Mouse (Mus musculus): ENCODE measurements around the gene Tor4a.
A peak's percentile ranks its signal among the peaks of the same experiment; 100 is the strongest.

Tor4a gene

DNA sequence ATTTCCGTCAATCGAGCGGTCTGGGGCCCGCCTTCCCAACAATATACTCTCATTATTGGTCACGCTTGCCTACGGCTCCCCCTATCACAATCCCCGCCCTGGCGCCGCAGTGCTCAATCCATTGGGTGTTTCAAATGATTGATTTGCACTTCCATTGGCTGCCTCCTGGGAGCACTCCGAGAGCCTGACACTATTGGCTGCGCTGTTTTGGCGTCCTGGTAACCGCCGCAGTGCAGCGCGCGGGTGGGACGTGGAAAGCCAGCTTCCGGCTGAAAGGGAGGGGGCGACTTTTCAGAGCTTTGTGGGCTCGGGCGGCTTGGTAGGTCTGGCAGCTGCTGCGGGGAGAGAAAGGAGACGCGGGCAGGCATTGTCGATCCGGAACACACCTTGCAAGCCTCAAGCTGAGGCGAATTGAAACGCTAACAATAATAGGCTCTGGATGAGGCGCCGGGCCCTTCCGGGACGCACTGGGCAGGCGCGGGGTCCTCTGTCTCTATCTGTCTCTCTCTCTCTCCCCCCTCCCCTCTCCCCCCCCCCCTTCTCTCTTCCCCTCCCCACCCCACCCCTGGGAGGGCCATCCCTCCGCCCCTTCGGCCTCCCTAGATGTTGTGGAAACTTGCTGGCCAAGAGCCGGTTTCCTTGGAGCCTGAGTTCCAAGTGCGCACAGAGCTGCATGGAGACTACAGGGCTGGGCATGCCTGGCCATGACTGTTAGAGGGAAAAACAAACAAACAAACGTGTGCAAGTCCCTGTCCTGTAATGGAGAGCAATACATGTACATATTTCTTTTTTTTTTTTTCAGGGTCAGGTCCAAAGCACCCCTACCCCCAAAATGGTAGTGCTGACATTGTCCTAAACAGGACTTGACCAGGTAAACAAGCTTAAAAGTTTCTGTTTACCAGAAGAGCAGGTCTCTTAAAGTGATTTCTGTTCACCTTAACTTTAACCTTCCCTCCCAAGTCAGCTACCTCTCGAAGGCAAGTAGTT lies 28.4 kb upstream of the Tor4a start:
- peak; percentile 95 to 99 for DNase-seq (ENCODE audit: low spot score in 2 of 2)

DNA sequence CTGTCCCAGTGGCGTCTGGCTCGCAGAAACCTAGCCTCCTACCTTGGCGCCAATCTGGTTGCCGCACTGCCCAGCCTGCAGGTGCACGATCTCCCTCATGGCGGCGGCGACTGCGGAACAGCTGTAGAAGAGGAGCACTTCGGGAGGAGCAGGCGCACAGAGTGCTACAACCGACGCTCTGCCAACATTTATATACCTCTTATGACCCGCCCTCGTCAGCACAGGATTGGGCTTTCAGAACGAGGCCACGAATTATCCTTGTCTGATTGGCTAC lies 27.7 kb upstream of the Tor4a start, which contains the start of gene Tubb4b:
Gene Tubb4b, minus strand, starts transcription at position 211 of the 274 bp plus-strand sequence.
- DNase-seq (ENCODE audit: low spot score in 2 of 2) = no peak

DNA sequence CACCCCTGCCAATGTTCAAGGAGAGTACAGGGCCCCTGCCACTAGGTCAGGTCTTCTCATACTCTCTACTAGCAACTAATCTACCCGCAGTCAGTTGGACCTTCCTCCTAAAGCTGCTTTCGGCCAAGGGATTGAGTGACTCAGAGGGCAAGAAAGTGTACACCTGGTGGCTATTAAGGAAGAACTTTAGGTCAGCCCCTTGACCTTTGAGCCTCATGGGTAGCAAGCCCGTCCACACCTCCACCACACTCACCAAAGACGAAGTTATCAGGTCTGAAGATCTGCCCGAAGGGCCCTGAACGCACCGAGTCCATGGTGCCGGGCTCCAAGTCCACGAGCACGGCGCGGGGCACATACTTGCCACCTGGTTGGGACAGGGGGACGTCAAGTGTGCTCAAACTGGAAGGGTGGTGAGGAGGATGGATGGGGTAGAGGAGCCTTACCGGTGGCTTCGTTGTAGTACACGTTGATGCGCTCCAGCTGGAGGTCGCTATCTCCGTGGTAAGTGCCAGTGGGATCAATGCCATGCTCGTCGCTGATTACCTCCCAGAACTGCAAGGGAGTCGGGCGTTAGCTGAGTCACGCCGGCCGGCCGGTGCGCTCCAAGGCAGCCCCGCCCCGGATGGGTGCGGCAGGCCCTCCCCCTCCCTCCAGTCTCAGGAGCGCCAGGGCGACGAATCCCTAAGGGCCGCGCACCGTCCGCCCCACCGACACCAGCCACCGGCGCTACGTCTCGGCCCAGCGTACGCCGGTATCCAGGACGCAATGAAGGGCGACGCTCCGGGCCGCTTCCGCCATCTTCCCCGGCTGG lies 27.2 kb upstream of the Tor4a start:
- DNase-seq (ENCODE audit: low spot score in 2 of 2) = peak; percentile 76 to 78

DNA sequence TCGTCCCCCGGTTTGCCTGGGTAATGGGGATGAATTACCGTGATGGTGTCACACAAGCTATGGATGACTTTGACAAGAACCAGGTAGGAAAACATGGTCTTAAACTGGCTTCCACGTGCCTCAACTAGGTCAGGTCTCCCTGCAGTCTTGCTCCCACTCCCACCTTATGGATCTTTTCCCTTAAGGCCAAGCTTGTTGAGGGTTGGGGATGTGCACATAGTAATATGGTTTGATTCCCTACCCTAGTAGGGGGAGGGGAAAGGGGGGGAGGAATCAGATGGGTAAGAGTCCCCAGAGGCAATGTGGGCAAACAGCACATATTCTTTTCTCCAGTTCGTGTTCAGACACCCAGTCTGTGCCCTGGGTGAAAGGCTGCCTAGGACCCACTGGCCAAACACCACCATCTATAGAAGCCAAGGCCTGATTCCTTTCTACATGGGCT lies 24.7 kb upstream of the Tor4a start:
- no peak for DNase-seq (ENCODE audit: low spot score in 2 of 2)

DNA sequence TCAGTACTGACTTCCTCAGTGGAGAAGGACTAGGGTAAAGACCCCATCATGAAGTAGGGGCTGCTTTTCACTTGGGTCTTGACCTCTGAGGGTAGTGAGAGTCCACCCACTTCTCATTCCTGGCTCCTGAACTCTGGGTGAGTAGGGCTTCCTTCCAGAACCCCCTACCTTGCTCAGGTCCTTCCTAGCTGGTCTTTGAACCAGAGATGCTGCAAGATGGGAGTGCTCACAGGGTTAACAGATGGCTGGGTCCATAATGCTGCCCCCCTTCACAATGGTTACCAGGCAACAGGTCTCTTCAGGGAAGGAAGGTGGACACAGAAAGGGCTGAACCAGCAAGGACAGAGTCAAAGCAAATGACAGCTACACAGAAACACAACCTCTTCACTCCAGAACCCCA lies 21.8 kb upstream of the Tor4a start, which contains the start of gene Fam166a:
Gene Fam166a, plus strand, starts transcription at position 301 of the 400 bp plus-strand sequence.
- DNase-seq (ENCODE audit: low spot score in 2 of 2) = no peak

DNA sequence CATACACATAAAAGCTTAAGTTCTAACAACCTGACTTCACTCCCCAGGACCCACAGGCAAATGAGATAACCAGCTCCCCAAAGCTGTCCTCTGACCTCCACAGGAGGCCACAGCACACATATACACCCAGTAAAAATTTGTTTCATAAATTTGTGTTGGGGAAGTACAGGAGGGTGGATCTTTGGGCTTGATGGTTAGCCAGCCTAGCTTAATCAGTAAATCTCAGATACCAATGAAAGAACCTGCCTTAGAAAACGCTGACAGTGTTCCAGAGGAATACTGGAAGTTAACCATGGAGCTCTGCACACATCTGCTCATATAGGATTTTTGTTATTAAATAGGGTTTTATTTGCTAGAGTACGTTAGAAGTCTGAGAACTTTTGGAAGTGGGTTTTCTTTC lies 21.0 kb upstream of the Tor4a start:
- DNase-seq (ENCODE audit: low spot score in 2 of 2) = no peak

DNA sequence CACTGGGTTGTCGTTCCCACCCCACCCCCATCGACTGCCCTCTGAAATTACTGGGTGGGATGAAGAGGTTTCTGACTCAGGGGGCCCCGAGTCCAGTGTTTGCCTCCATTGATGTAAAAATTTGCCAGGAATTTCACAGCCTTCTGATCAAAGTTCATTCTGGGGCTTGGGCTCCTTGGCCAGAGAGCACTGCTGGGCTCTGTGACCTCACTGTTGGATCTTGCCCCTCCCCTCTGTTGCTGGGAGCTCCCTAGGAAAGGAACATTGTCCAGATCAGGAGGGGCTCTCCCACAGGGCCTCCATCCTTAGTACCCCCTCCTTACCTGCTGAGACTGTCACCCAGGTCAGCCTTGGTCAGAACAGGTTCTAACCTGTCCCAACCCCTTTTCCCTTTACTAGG lies 17.8 kb upstream of the Tor4a start, which contains the start of gene Stpg3:
Gene Stpg3, minus strand, starts transcription at position 194 of the 400 bp plus-strand sequence.
- DNase-seq (ENCODE audit: low spot score in 2 of 2) = no peak

DNA sequence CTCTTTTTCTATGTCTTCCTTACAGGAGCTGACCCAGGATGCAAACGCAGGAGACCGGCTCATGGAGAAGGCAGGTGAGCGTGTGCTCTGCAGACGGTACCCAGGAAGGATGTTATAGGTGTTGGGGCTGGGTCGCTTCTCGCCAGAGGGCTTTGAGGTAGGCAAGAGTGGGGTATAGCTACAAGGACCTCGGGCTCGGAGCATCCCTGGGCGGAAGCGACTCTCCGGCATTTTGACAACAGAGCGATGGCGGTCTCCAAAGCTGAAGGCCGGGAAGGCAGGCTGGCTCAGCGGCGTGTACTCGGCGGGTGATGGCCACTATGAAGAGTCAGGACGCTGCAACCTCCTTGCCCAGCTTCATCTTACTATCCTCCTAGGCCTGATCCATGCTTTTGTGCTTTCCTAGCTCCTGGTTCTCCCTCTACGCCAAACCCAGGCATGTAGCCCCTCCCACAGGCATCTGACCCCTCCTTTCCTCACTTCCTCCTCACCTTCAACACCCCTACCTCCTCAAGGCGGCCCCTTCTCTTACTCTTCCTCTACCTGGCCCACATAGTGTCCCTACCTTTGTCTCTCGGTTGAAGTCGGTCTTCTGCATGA lies 16.7 kb upstream of the Tor4a start:
- no peak for DNase-seq (ENCODE audit: low spot score in 2 of 2)

DNA sequence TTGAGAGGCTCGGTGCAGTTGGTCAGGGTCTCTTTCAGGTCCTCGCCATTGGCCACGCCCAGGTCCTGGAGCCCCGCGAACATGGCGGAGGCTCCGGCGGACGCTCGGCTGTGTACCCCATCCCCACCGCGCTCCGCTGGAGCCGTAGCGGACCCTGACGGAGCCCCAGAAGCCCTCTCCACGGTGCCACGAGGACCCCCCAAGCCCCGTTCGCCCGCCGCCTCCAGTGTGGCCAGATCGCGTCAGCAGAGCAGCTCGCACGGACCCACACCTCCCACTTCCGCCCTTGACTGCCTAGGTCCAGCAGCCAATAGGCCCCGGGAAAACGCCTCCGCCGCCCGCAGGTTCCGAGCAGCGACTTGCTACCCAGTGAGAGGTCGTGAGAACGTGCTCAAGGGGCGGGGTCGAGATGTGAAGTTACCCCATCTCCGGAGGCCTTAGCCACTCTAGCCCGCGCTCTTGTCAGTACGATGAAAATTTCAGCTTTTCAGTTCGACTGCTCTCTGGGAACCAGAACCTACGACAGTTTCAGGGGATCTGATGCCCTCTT lies 14.5 kb upstream of the Tor4a start, which contains the start of gene Nelfb:
Gene Nelfb, minus strand, starts transcription at position 369 of the 550 bp plus-strand sequence.
- peak; percentile 82 to 85 for DNase-seq (ENCODE audit: low spot score in 2 of 2)

DNA sequence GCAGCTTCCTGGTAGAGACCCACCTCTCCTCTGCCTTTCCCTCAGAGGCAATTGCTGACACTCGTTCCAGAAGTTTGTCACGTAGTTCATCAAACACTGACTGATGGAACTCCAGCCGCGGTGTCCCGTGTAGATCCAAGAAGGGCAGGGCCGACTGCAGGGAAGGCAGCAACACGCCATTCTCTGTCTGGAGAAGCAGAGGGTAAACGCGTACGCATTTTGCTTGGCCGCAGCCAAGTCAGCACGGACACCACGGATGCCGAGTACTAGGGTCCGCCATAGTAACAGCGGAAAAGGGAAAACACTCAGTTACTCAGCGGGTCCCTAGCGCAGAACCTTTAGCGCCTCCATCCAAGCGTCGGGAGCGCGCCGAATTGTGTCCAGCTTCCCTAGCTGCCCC lies 14.0 kb upstream of the Tor4a start:
- no peak for DNase-seq (ENCODE audit: low spot score in 2 of 2)

DNA sequence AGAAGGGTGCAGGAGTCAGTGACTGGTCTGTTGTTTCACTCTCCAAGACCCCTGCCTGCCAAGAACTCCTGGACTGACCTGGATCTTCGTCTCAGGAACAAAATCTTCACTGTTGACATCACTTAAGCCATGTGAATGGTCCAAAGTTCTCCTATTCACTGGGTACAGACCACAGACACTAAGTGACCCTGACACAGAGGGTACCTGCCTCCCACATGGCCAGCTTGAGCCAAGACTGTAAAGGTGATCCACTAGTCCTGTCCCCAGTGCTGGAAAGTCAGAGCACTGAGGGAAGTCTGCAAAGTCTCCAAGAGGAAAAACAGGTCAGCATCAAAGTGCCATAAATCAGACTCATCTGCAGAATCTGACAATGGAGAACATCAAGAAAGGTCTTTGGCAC lies 10.9 kb upstream of the Tor4a start:
- DNase-seq (ENCODE audit: low spot score in 2 of 2) = no peak

DNA sequence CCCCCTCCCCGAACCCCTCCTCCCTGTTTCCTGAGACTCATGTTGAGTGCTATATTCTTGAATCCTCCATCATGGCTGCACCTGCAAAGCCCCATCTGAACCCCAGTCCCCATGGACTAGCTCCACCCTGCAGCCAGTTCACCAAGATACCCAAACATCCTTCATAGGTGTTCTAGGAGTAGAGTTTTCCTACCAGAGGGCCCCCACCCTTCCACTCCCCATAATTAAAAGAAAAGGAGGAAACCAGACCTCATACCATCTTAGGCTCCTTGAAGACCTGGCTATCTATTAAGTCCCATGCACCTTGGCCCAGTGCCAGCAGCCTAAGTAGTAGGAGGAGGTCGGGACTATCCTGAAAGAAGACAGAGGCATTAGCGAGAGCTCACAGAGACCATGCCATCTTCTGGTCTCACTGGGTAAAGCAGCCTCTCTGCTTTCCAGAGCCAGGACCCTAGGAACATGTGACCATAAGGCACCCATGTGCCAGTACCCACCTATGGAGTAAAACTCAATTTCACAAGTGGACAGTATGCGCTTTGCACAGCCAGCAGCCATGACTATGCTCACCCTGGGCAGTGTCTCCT lies 7.0 kb upstream of the Tor4a start:
- DNase-seq (ENCODE audit: low spot score in 2 of 2) = no peak

DNA sequence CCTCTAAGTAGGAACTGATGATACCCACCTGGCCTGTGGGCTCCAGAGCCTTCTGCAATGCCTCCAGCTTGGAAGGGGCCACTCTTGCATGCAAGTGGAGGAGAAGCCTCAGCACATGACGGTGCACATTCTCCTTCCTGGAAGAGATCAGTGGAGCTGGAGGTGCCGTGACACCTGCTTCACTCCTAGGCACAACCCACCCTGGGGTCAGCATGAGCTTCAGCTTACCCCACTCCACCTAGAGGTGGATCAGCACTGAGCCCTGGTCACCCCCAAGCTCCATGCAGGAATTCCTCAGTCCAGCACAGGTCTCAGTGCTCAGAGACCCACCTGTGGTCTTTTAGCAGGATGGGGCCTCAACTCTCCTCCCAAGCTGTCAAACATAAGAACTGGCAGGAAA lies 3.9 kb upstream of the Tor4a start:
- no peak for DNase-seq (ENCODE audit: low spot score in 2 of 2)

DNA sequence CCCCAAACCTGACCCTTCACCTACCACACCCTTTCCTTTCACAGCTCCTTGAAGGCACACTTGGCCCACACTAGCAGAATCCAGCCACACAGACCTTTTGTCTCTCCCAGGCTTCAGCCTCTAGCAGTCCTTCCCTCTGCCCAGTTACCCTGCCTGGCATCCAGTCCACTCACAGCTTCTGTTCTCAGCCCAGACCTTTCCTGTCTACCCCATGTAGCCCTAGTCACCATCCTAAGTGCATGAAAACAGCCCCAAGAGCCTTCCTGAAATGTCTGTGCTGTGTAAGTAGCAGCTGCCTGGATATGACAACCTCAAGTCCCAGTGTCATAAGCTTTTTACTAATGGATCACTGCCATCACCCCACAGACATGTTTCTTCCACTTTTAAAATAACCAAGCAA lies 1.3 kb upstream of the Tor4a start:
- no peak for DNase-seq (ENCODE audit: low spot score in 2 of 2)

DNA sequence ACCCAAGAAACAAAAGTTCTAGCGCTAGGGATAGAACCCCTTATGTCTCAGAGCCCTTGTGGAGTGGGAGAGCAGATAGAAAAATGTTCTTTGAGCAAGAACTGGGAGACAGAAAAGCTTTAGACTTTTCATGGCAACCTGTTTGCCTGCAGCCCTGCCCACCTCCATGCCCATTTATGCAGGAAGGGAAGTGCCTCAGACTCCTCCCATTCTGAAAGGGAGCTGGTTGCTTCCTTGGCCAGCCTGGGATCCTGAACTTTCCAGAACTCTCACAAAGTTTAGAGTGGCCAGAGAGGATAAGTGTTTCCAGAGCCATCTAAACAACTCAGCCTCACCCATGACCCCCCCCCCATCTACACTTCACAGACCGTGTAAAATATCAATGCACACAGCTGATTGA lies 505 bp upstream of the Tor4a start:
- DNase-seq (ENCODE audit: low spot score in 2 of 2) = no peak

DNA sequence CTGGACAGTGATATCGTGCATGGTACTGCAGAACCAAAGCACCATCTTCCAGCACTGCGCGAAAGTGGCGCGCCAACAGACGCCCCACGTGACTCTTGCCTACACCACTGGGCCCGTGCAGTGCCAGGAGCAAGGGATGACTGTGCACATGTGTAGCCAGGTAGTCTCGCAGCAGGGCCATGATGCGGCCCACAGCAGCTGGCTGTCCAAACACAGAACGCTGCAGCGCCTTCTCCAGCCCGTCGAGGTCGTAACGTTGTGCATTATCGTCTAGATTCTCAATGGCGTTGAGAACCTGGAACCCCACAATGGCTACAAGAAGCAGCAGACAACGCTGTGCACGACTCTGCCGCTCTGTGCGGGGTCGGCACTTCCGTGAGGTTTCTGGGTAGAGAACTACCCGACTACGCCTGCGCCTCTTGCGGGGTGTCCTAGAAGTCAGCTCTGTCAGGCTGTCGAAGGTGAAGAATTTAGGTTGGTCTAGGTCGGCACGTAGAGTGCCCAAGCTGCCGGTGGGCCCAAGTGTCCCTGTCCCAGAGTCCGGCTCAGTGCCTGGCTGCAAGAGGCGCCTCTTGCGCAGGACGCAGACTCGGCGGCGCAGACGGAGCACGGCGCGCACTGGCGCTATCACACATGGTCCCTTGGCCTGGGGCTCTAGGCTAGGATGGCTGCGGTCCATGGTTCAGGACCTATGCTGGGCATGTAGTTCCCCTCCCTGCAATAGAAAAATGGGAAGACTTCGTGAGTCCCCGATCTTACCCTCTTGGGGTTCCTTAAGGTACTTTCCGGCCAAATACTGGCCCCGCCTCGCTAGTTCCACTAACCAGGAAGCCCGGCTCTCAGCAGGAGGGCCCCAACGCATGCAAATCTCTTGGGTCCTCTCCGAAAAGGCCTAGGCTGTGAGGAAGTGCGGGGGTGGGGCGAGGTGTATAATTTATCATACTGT lies 1.2 kb downstream of the Tor4a start:
- peak; percentile 55 to 62 for DNase-seq (ENCODE audit: low spot score in 2 of 2)

DNA sequence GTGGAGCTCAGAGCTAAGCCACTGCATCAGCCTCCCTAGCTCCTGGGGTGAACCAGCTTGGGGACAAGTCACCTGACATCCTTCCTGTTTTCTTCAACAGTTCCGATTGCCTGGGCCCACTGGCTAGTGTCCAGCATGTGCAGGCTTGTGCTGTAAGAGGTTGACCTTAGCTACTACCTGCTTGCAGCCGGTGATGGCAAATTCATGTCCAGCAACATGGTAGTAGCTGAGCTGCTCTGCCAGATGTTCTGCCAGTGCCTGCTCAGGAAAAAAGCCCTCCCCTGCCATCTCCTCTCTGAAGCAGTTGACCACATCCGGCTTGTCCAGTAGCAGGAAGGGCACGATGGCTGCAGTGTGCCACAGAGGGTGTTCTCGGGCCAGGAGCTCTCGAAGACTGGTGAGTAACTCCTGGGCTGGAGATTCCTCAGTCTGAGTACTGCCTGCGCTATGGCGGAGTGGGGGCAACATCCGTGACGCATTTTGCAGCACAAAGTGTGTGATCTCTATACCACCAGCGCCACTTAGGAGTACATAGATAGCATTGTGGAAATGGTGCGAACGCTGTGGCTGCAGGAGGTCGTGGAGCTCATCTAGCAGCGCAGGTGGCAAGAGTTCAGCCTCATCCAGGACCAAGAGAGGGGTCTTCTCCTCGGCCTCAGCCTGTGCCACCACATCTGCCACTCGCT lies 2.1 kb downstream of the Tor4a start:
- peak; percentile 32 to 33 for DNase-seq (ENCODE audit: low spot score in 2 of 2)

DNA sequence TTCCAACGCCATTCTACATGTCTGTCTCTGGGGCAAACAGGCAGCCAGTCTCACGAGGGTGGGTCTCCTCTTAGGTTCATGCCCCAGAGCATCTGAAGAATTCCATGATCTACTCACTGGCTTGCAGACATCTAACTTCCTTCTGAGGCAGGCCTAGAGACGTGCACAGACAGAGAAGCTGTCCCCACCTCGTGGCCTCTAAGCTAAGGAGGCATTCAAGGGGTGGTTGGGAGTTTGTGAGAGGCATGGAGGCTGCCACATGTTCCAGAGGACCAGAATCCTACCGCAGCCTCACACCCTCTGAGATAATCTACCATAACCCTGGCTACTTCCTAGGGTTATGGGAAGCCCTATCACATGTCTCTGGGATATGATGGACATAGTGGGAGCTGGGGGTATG lies 2.7 kb downstream of the Tor4a start:
- DNase-seq (ENCODE audit: low spot score in 2 of 2) = no peak

DNA sequence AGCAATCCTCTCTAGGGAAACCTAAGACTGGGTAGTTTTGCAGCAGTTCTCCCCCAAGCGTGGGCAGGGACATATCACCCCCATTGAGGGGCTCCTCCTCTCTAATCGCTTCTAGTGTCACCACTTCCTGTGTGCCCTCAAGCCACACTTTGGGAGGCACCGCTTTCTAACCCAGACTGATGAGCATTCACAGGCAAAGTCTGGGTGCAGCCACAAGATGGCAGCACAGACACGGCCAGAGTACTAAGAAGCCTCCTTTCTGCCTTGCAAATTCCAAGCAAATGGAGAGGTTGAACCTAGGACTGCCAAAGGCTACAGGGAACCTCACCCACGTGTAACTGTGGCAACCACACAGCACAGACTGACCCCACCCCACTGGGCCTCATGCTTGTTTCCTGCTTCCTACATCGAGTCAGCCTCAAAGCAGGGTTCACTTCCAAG lies 3.3 kb downstream of the Tor4a start:
- peak; percentile 76 to 79 for DNase-seq (ENCODE audit: low spot score in 2 of 2)

DNA sequence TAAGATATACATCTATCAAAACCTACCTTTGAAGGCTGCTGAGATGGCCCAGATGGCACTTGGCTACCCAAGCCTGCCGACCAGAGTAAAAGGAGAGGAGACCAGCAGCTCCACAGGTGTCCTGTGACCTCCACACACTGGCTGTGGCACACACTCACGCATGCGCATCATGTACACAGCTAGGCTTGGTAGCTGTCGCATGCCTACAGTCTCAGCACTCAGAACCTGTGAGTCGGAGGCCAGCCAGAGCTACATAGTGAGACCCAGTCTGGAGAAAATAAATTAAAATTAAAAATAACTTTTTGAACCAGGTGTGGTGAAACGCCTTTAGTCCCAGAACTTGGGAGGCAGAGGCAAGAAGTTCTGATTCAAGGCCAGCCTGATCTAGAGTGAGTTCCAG lies 8.8 kb downstream of the Tor4a start:
- DNase-seq (ENCODE audit: low spot score in 2 of 2) = no peak
